Mouse (Mus musculus): Measurements from ENCODE around the gene Col25a1. TPM values are rescaled to one million over a fixed set of nuclear protein-coding genes. Genes with fewer than 3 reads are reported as not detected.

Col25a1 gene
- polyA plus RNA-seq, 1 experiment from 2014 or later: 7.9 TPM

GRCm38 (mm10) chr3:130354399-130355039, 223.2 kb downstream of the Col25a1 start:
- H3K27me3 ChIP-seq (ENCODE audit: control insufficient read depth, insufficient read depth, low read length): no peaks in the 10 kb centered on the region
- no peak overlapping the region for H3K4me2 ChIP-seq (replicated peaks; ENCODE audit: low read depth, low read length)
- H3K9me3 ChIP-seq (ENCODE audit: control insufficient read depth, low read depth, low read length): no peaks in the 10 kb centered on the region
- no peak for ATAC-seq (ENCODE audit: insufficient number of reproducible peaks, insufficient read depth, low FRiP score, low read depth)
- 59% methylated on average over 4 of the region's 4 CpGs for WGBS
- no peak overlapping the region for H3K27ac ChIP-seq (ENCODE audit: low read length)
- H3K4me3 ChIP-seq (ENCODE audit: low read depth, low read length): no peak overlapping the region
- no peak overlapping the region for H3K9ac ChIP-seq (replicated peaks; ENCODE audit: low read depth, low read length)
- H3K36me3 ChIP-seq (ENCODE audit: control insufficient read depth, insufficient read depth, low read length): no peaks in the 10 kb centered on the region
- peaks cover 7% of the 10 kb centered on the region; the same call in 1 of the 2 replicates for H3K4me1 ChIP-seq (ENCODE audit: control insufficient read depth, insufficient read depth, low read length)

DNA sequence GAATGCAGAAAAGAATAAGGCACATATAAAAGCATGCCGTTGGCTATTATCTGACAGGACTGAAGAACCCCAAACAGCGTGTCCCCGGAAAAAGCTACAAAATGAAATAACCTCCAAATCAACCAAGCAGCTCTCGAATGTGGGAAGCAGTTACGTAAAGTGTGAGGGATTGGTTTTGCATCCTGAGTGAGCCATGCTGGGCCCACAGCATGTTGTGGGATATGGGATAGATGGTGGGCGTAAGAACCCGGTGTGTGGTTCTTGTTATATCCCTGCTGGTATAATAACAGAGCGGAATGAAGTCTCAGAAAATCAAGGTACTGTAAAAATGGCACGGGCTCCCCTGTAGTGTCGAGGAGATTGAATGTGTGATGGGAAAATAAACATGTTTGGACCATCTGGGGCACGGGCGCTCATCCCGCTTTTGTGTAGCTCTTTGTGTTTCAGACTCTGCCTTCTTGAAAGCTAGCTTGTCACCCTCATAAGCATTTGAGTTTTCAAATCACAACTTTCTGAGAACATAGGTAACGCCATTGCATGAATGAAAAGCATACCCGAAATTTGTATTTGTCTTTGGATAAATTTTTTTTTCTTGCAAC, 225.4 kb downstream of the Col25a1 start:
- H3K4me1 ChIP-seq (ENCODE audit: control insufficient read depth, insufficient read depth, low read length): peaks cover 7% of the 10 kb centered on the region; the same call in 1 of the 2 replicates
- 92% methylated on average over 15 of the region's 15 CpGs for WGBS
- no peak for ATAC-seq (ENCODE audit: insufficient number of reproducible peaks, insufficient read depth, low FRiP score, low read depth)
- no peak overlapping the region for H3K4me2 ChIP-seq (replicated peaks; ENCODE audit: low read depth, low read length)
- H3K27ac ChIP-seq (ENCODE audit: low read length): no peak overlapping the region
- H3K9me3 ChIP-seq (ENCODE audit: control insufficient read depth, low read depth, low read length): no peaks in the 10 kb centered on the region
- H3K9ac ChIP-seq (replicated peaks; ENCODE audit: low read depth, low read length): no peak overlapping the region
- H3K4me3 ChIP-seq (ENCODE audit: low read depth, low read length): no peak overlapping the region
- H3K27me3 ChIP-seq (ENCODE audit: control insufficient read depth, insufficient read depth, low read length): no peaks in the 10 kb centered on the region
- H3K36me3 ChIP-seq (ENCODE audit: control insufficient read depth, insufficient read depth, low read length): no peaks in the 10 kb centered on the region

GRCm38 (mm10) chr3:130360813-130361212, 229.5 kb downstream of the Col25a1 start:
- Histone ChIP-seq H3K4me3 (ENCODE audit: low read depth, low read length) (no peak overlapping the region), H3K4me1 (ENCODE audit: control insufficient read depth, insufficient read depth, low read length) (0 out of 2 replicates have a peak, but pooled peaks cover 4% of the 10 kb centered on the region), H3K4me2 (replicated peaks; ENCODE audit: low read depth, low read length) (no peak overlapping the region), H3K27ac (ENCODE audit: low read length) (no peak overlapping the region), H3K9ac (replicated peaks; ENCODE audit: low read depth, low read length) (no peak overlapping the region), H3K27me3 (ENCODE audit: control insufficient read depth, insufficient read depth, low read length) (no peaks in the 10 kb centered on the region), H3K36me3 (ENCODE audit: control insufficient read depth, insufficient read depth, low read length) (no peaks in the 10 kb centered on the region), H3K9me3 (ENCODE audit: control insufficient read depth, low read depth, low read length) (no peaks in the 10 kb centered on the region)
- ATAC-seq (ENCODE audit: insufficient number of reproducible peaks, insufficient read depth, low FRiP score, low read depth): no peak
- WGBS: 85% methylated on average over 7 of the region's 7 CpGs

DNA sequence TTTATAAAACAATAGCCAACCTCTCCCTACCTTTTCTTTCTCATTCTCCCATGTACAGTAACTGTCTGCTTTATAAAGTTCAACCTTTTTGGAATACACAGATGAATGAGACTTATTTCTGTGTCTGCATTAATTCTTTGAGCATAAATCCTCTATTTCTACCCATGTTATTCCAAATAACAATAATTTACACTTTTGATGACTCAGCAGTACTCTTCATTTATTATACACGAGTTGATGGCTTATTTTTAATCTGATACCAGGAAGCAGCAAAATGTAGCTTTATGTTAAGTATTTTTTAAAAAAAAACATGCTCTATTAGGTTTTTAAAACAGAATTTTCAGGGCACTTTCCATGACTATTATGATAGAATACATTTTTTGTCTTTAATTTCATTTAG, 230.6 kb downstream of the Col25a1 start:
- H3K36me3 ChIP-seq (ENCODE audit: control insufficient read depth, insufficient read depth, low read length): no peaks in the 10 kb centered on the region
- ATAC-seq (ENCODE audit: insufficient number of reproducible peaks, insufficient read depth, low FRiP score, low read depth): no peak
- no peaks in the 10 kb centered on the region for H3K9me3 ChIP-seq (ENCODE audit: control insufficient read depth, low read depth, low read length)
- 0 out of 2 replicates have a peak, but pooled peaks cover 4% of the 10 kb centered on the region for H3K4me1 ChIP-seq (ENCODE audit: control insufficient read depth, insufficient read depth, low read length)
- no peak overlapping the region for H3K9ac ChIP-seq (replicated peaks; ENCODE audit: low read depth, low read length)
- H3K4me2 ChIP-seq (replicated peaks; ENCODE audit: low read depth, low read length): no peak overlapping the region
- H3K27me3 ChIP-seq (ENCODE audit: control insufficient read depth, insufficient read depth, low read length): no peaks in the 10 kb centered on the region
- no peak overlapping the region for H3K27ac ChIP-seq (ENCODE audit: low read length)
- H3K4me3 ChIP-seq (ENCODE audit: low read depth, low read length): no peak overlapping the region
- 59% methylated on average over 1 of the region's 1 CpGs for WGBS

DNA sequence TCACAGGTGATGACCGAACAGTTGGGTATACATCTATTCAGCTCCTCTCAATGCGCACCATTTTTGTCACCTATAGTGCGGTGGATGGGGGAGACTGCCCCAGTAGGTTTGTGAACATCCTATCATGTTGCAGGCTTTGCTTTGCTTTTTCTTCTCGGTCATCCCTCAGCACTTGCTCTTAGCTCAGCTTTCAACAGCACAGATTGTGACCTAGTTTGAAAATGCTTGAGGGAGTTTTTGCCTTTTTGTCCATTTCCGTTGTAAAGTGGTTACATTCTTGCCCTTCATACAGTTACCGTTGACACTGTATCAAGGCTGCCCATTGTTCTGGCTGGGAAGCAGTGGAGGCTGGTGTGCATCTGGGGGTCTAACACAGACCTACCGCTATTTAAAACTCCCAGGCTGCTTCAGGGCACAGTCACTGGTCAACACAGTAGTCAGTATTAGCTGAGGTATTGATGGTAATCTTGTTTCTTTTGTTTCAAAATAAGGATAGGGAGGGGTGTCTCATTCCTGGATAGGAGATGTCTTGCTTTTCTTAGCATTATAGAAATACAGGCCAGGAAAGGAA, 231.6 kb downstream of the Col25a1 start:
- H3K9ac ChIP-seq (replicated peaks; ENCODE audit: low read depth, low read length): no peak overlapping the region
- 89% methylated on average over 7 of the region's 7 CpGs for WGBS
- H3K36me3 ChIP-seq (ENCODE audit: control insufficient read depth, insufficient read depth, low read length): no peaks in the 10 kb centered on the region
- H3K4me1 ChIP-seq (ENCODE audit: control insufficient read depth, insufficient read depth, low read length): 0 out of 2 replicates have a peak, but pooled peaks cover 4% of the 10 kb centered on the region
- no peak for ATAC-seq (ENCODE audit: insufficient number of reproducible peaks, insufficient read depth, low FRiP score, low read depth)
- no peak overlapping the region for H3K4me3 ChIP-seq (ENCODE audit: low read depth, low read length)
- no peak overlapping the region for H3K4me2 ChIP-seq (replicated peaks; ENCODE audit: low read depth, low read length)
- no peaks in the 10 kb centered on the region for H3K9me3 ChIP-seq (ENCODE audit: control insufficient read depth, low read depth, low read length)
- no peak overlapping the region for H3K27ac ChIP-seq (ENCODE audit: low read length)
- H3K27me3 ChIP-seq (ENCODE audit: control insufficient read depth, insufficient read depth, low read length): no peaks in the 10 kb centered on the region

- Histone ChIP-seq H3K27ac (ENCODE audit: low read length) (no peak overlapping the region), H3K9ac (replicated peaks; ENCODE audit: low read depth, low read length) (no peak overlapping the region), H3K36me3 (ENCODE audit: control insufficient read depth, insufficient read depth, low read length) (no peaks in the 10 kb centered on the region), H3K4me3 (ENCODE audit: low read depth, low read length) (no peak overlapping the region), H3K4me2 (replicated peaks; ENCODE audit: low read depth, low read length) (no peak overlapping the region), H3K27me3 (ENCODE audit: control insufficient read depth, insufficient read depth, low read length) (no peaks in the 10 kb centered on the region), H3K4me1 (ENCODE audit: control insufficient read depth, insufficient read depth, low read length) (0 out of 2 replicates have a peak, but pooled peaks cover 11% of the 10 kb centered on the region), H3K9me3 (ENCODE audit: control insufficient read depth, low read depth, low read length) (no peaks in the 10 kb centered on the region)
- 67% methylated on average over 8 of the region's 8 CpGs for WGBS
- no peak for ATAC-seq (ENCODE audit: insufficient number of reproducible peaks, insufficient read depth, low FRiP score, low read depth)
Measured at GRCm38 (mm10) chr3:130366917-130367610, 235.8 kb downstream of the Col25a1 start.

DNA sequence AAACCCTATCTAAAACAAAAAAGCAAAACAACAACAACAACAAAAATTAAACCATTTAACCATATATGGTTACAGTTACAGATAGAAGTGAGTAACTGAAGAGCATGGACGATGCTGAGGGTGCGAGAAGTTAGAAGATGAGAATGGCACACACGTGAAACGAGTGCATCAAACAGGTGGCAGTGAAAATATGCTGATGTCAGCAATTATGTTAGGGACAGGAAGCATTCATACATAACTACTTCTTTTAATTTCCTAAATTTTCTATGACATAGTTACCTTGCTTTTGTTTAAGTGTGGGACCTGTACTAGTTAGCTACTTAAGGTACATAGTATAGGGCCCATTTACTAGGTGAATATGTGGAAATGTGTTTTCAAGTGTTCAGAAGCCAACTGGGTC, 237.1 kb downstream of the Col25a1 start:
- no peak overlapping the region for H3K4me3 ChIP-seq (ENCODE audit: low read depth, low read length)
- WGBS: 93% methylated on average over 4 of the region's 4 CpGs
- H3K27ac ChIP-seq (ENCODE audit: low read length): no peak overlapping the region
- 0 out of 2 replicates have a peak, but pooled peaks cover 11% of the 10 kb centered on the region for H3K4me1 ChIP-seq (ENCODE audit: control insufficient read depth, insufficient read depth, low read length)
- H3K9ac ChIP-seq (replicated peaks; ENCODE audit: low read depth, low read length): no peak overlapping the region
- no peaks in the 10 kb centered on the region for H3K9me3 ChIP-seq (ENCODE audit: control insufficient read depth, low read depth, low read length)
- no peaks in the 10 kb centered on the region for H3K27me3 ChIP-seq (ENCODE audit: control insufficient read depth, insufficient read depth, low read length)
- ATAC-seq (ENCODE audit: insufficient number of reproducible peaks, insufficient read depth, low FRiP score, low read depth): no peak
- H3K4me2 ChIP-seq (replicated peaks; ENCODE audit: low read depth, low read length): no peak overlapping the region
- H3K36me3 ChIP-seq (ENCODE audit: control insufficient read depth, insufficient read depth, low read length): no peaks in the 10 kb centered on the region

DNA sequence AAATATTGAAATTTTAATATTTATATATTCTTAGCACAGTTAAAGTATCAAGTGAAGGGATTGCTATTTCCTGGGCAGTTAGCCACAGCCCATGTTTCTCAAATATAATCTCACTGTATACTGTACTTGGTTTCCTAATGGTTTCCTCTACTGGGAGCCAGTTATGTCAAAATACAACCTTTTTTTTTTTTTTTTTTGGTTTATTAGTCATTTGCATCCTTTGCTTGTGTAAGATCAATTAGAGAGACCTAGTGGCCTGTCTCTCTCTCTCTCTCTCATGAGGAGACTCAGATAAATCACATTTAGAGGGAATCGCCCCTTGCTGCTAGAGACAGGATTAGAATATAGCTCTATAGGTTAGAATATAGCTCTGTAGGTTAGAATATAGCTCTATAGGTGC, 237.8 kb downstream of the Col25a1 start:
- no peak overlapping the region for H3K27ac ChIP-seq (ENCODE audit: low read length)
- 68% methylated on average over 1 of the region's 1 CpGs for WGBS
- ATAC-seq (ENCODE audit: insufficient number of reproducible peaks, insufficient read depth, low FRiP score, low read depth): no peak
- H3K27me3 ChIP-seq (ENCODE audit: control insufficient read depth, insufficient read depth, low read length): no peaks in the 10 kb centered on the region
- H3K4me3 ChIP-seq (ENCODE audit: low read depth, low read length): no peak overlapping the region
- no peaks in the 10 kb centered on the region for H3K36me3 ChIP-seq (ENCODE audit: control insufficient read depth, insufficient read depth, low read length)
- no peak overlapping the region for H3K9ac ChIP-seq (replicated peaks; ENCODE audit: low read depth, low read length)
- H3K4me2 ChIP-seq (replicated peaks; ENCODE audit: low read depth, low read length): no peak overlapping the region
- H3K4me1 ChIP-seq (ENCODE audit: control insufficient read depth, insufficient read depth, low read length): 0 out of 2 replicates have a peak, but pooled peaks cover 11% of the 10 kb centered on the region
- H3K9me3 ChIP-seq (ENCODE audit: control insufficient read depth, low read depth, low read length): no peaks in the 10 kb centered on the region

All from stomach, embryonic 14.5 days (tissue).